Mouse (Mus musculus) liver, embryonic 15.5 days (tissue): ENCODE results near the gene Rplp2. TPM values are rescaled to one million over a fixed set of nuclear protein-coding genes. Genes with fewer than 3 reads are reported as not detected.
"Not testable (repeated sequence)": the region's sequence is repeated elsewhere in the genome, so short reads cannot be mapped to it uniquely, and the experiment has no call there.

Experiments
- ATAC-seq: fragments of 200-750 bp; cut with Nextera tagmentation; 2 replicates; pipeline ENCODE4 v1.8.0; 2017; ENCODE audit warnings: moderate number of reproducible peaks, mild to moderate bottlenecking, moderate library complexity; ENCODE audit not compliant: insufficient read depth
- H3K27ac ChIP-seq: fragments of 300-500 bp; sonication (generic); replicated peaks from 2 replicates; pipeline ENCODE4 v1.5.1; 2015; ENCODE audit warnings: mild to moderate bottlenecking, inconsistent platforms
- H3K27me3 ChIP-seq: fragments of 300-500 bp; sonication (generic); 2 replicates; pipeline ENCODE4 v1.6.1; 2015; ENCODE audit warnings: mild to moderate bottlenecking, inconsistent platforms
- H3K36me3 ChIP-seq: fragments of 300-500 bp; sonication (generic); replicated peaks from 2 replicates; pipeline ENCODE4 v1.6.1; 2015; ENCODE audit warnings: moderate library complexity, mild to moderate bottlenecking, inconsistent platforms
- H3K4me1 ChIP-seq: fragments of 300-500 bp; sonication (generic); replicated peaks from 2 replicates; pipeline ENCODE4 v1.6.1; 2015; ENCODE audit warnings: inconsistent platforms
- H3K4me2 ChIP-seq: fragments of 300-500 bp; sonication (generic); 2 replicates; pipeline ENCODE4 v1.6.1; 2015; ENCODE audit warnings: moderate library complexity, mild to moderate bottlenecking, inconsistent platforms
- H3K4me3 ChIP-seq: fragments of 300-500 bp; sonication (generic); replicated peaks from 2 replicates; pipeline ENCODE4 v1.5.1; 2015; ENCODE audit warnings: mild to moderate bottlenecking, inconsistent platforms
- H3K9ac ChIP-seq: fragments of 300-500 bp; sonication (generic); 2 replicates; pipeline ENCODE4 v1.6.1; 2015; ENCODE audit warnings: moderate library complexity, mild to moderate bottlenecking, inconsistent platforms
- H3K9me3 ChIP-seq: fragments of 300-500 bp; sonication (generic); replicated peaks from 2 replicates; pipeline ENCODE4 v1.6.1; 2016; ENCODE audit warnings: inconsistent platforms
- WGBS: fragments of 180-500 bp; shearing (Covaris S2); methylation state at CpG from one replicate; pipeline ENCODE4 v1.1.7; 2015; ENCODE audit warnings: mixed read lengths; ENCODE audit not compliant: insufficient replicate concordance; 5-methylcytosine and 5-hydroxymethylcytosine counted together
- polyA plus RNA-seq: library from polyadenylated mRNA; unstranded; fragments of >200 nt; fragmentation: Nextera tagmentation; extraction: Ambion mirVana; gene quantifications from 2 replicates; pipeline ENCODE4 v1.2.1, GENCODE M21; 2015

The Rplp2 gene
- polyA plus RNA-seq, 1 experiment from 2014 or later = 741 TPM

GRCm38 (mm10) chr7:141438201-141438968 lies 8.8 kb upstream of the Rplp2 start:
- Histone ChIP-seq H3K9me3 (no peaks in the 10 kb centered on the region), H3K36me3 (peaks cover 53% of the 10 kb centered on the region), H3K4me2 (no peak overlapping the region), H3K27ac (0 out of 2 replicates have a peak overlapping the region, but pooled peaks have one; percentile 63), H3K4me1 (peaks cover 84% of the 10 kb centered on the region), H3K4me3 (no peak overlapping the region), H3K9ac (peak overlapping the region; percentile 69; the same call in 1 of the 2 replicates), H3K27me3 (no peaks in the 10 kb centered on the region)
- ATAC-seq = no peak
- 81% methylated on average over 12 of the region's 12 CpGs for WGBS

- Histone ChIP-seq H3K4me1 (peaks cover 84% of the 10 kb centered on the region), H3K4me2 (no peak overlapping the region), H3K27ac (no peak overlapping the region), H3K9ac (no peak overlapping the region), H3K4me3 (no peak overlapping the region), H3K27me3 (no peaks in the 10 kb centered on the region), H3K36me3 (peaks cover 47% of the 10 kb centered on the region), H3K9me3 (no peaks in the 10 kb centered on the region)
- 90% methylated on average over 10 of the region's 10 CpGs for WGBS
- ATAC-seq = no peak
Observed at GRCm38 (mm10) chr7:141439140-141439679, 8.0 kb upstream of the Rplp2 start.

GRCm38 (mm10) chr7:141439811-141440210 lies 7.4 kb upstream of the Rplp2 start:
- no peak overlapping the region for H3K4me2 ChIP-seq
- H3K27me3 ChIP-seq = no peaks in the 10 kb centered on the region
- ATAC-seq = no peak
- peaks cover 47% of the 10 kb centered on the region for H3K36me3 ChIP-seq
- H3K4me1 ChIP-seq = peaks cover 84% of the 10 kb centered on the region
- 94% methylated on average over 11 of the region's 11 CpGs for WGBS
- no peak overlapping the region for H3K4me3 ChIP-seq
- no peaks in the 10 kb centered on the region for H3K9me3 ChIP-seq
- H3K27ac ChIP-seq = no peak overlapping the region; the same call in 1 of the 2 replicates
- no peak overlapping the region for H3K9ac ChIP-seq

- Histone ChIP-seq H3K27me3 (no peaks in the 10 kb centered on the region), H3K27ac (no peak overlapping the region), H3K4me2 (no peak overlapping the region), H3K36me3 (peaks cover 47% of the 10 kb centered on the region), H3K4me3 (no peak overlapping the region), H3K9ac (no peak overlapping the region), H3K4me1 (peaks cover 78% of the 10 kb centered on the region), H3K9me3 (no peaks in the 10 kb centered on the region)
- 33% methylated on average over 6 of the region's 6 CpGs for WGBS
- no peak for ATAC-seq
Observed at GRCm38 (mm10) chr7:141440613-141441012, 6.6 kb upstream of the Rplp2 start.

GRCm38 (mm10) chr7:141441460-141441859 lies 5.7 kb upstream of the Rplp2 start:
- H3K4me1 ChIP-seq = peaks cover 75% of the 10 kb centered on the region
- H3K4me3 ChIP-seq = peak overlapping the region; percentile 68; the same call in 1 of the 2 replicates
- H3K27me3 ChIP-seq = no peaks in the 10 kb centered on the region
- peak overlapping the region; percentile 94 for H3K4me2 ChIP-seq
- H3K9ac ChIP-seq = no peak overlapping the region; the same call in 1 of the 2 replicates
- ATAC-seq = no peak
- H3K36me3 ChIP-seq = peaks cover 47% of the 10 kb centered on the region
- H3K27ac ChIP-seq = no peak overlapping the region
- no peaks in the 10 kb centered on the region for H3K9me3 ChIP-seq
- 86% methylated on average over 9 of the region's 9 CpGs for WGBS

GRCm38 (mm10) chr7:141442199-141442598 lies 5.0 kb upstream of the Rplp2 start:
- Histone ChIP-seq H3K9ac (peak overlapping the region; percentile 75), H3K4me1 (peaks cover 74% of the 10 kb centered on the region), H3K27me3 (no peaks in the 10 kb centered on the region), H3K36me3 (peaks cover 47% of the 10 kb centered on the region), H3K9me3 (no peaks in the 10 kb centered on the region), H3K4me2 (peak overlapping the region; percentile 94), H3K4me3 (peak overlapping the region; percentile 68), H3K27ac (peak overlapping the region; percentile 82; the same call in 1 of the 2 replicates)
- 86% methylated on average over 13 of the region's 13 CpGs for WGBS
- ATAC-seq = no peak

- H3K4me1 ChIP-seq = peaks cover 68% of the 10 kb centered on the region
- WGBS = 20% methylated on average over 12 of the region's 12 CpGs
- no peak; the same call in none of the 2 replicates for ATAC-seq
Observed at GRCm38 (mm10) chr7:141443081-141443821, 3.9 kb upstream of the Rplp2 start.

GRCm38 (mm10) chr7:141443828-141444237 lies 3.3 kb upstream of the Rplp2 start, which contains the start of gene Pidd1:
Gene Pidd1 (minus strand): TSS chr7:141444025.
- peak within 1 kb of the TSS; percentile 94 for H3K4me2 ChIP-seq
- peak within 1 kb of the TSS; percentile 82 for H3K27ac ChIP-seq
- peak within 1 kb of the TSS; percentile 68 for H3K4me3 ChIP-seq
- under 1% methylated on average over 25 of the region's 25 CpGs for WGBS
- no peaks in the 10 kb centered on the region for H3K27me3 ChIP-seq
- no peaks in the 10 kb centered on the region for H3K9me3 ChIP-seq
- H3K4me1 ChIP-seq = peaks cover 70% of the 10 kb centered on the region
- H3K9ac ChIP-seq = peak within 1 kb of the TSS; percentile 75
- ATAC-seq = peak; percentile 60
- H3K36me3 ChIP-seq = peaks cover 41% of the 10 kb centered on the region

More at GRCm38 (mm10) chr7:141443081-141443821, 3.9 kb upstream of the Rplp2 start:
- Histone ChIP-seq H3K27ac (peak overlapping the region; percentile 82), H3K9ac (peak overlapping the region; percentile 75), H3K27me3 (no peaks in the 10 kb centered on the region), H3K36me3 (peaks cover 42% of the 10 kb centered on the region), H3K4me2 (peak overlapping the region; percentile 94), H3K4me3 (peak overlapping the region; percentile 68), H3K9me3 (no peaks in the 10 kb centered on the region)

GRCm38 (mm10) chr7:141446374-141446773 lies 796 bp upstream of the Rplp2 start:
- H3K27ac ChIP-seq, H3K27me3 ChIP-seq, H3K9me3 ChIP-seq, ATAC-seq: not testable (repeated sequence)
- H3K9ac ChIP-seq = 0 out of 2 replicates have a peak overlapping the region, but pooled peaks have one; percentile 80
- peaks cover 41% of the 10 kb centered on the region for H3K36me3 ChIP-seq
- WGBS = 70% methylated on average over 3 of the region's 3 CpGs
- H3K4me2 ChIP-seq = peak overlapping the region; percentile 80
- peak overlapping the region; percentile 77 for H3K4me3 ChIP-seq
- H3K4me1 ChIP-seq = peaks cover 83% of the 10 kb centered on the region

GRCm38 (mm10) chr7:141451928-141452327 lies 4.8 kb downstream of the Rplp2 start:
- no peak overlapping the region for H3K9ac ChIP-seq
- H3K9me3 ChIP-seq = no peaks in the 10 kb centered on the region
- H3K27me3 ChIP-seq = no peaks in the 10 kb centered on the region
- no peak overlapping the region for H3K4me3 ChIP-seq
- peaks cover 78% of the 10 kb centered on the region for H3K4me1 ChIP-seq
- 0 out of 2 replicates have a peak overlapping the region, but pooled peaks have one; percentile 29 for H3K27ac ChIP-seq
- no peak overlapping the region for H3K4me2 ChIP-seq
- no peak for ATAC-seq
- H3K36me3 ChIP-seq = peaks cover 41% of the 10 kb centered on the region

GRCm38 (mm10) chr7:141453636-141454035 lies 6.5 kb downstream of the Rplp2 start:
- H3K9ac ChIP-seq = no peak overlapping the region
- no peaks in the 10 kb centered on the region for H3K9me3 ChIP-seq
- H3K27me3 ChIP-seq = no peaks in the 10 kb centered on the region
- H3K4me2 ChIP-seq = no peak overlapping the region
- H3K27ac ChIP-seq = 0 out of 2 replicates have a peak overlapping the region, but pooled peaks have one; percentile 38
- peaks cover 38% of the 10 kb centered on the region for H3K36me3 ChIP-seq
- WGBS = 65% methylated on average over 2 of the region's 2 CpGs
- H3K4me3 ChIP-seq = no peak overlapping the region
- H3K4me1 ChIP-seq = peaks cover 74% of the 10 kb centered on the region
- ATAC-seq = no peak
